Mouse (Mus musculus): ENCODE measurements at regions not wholly inside any gene's neighbourhood (a gene's known extent, or its start where the extent isn't known, plus 50 kb on each side); places are given as distances from the start of the nearest gene placed in this dataset.

DNA sequence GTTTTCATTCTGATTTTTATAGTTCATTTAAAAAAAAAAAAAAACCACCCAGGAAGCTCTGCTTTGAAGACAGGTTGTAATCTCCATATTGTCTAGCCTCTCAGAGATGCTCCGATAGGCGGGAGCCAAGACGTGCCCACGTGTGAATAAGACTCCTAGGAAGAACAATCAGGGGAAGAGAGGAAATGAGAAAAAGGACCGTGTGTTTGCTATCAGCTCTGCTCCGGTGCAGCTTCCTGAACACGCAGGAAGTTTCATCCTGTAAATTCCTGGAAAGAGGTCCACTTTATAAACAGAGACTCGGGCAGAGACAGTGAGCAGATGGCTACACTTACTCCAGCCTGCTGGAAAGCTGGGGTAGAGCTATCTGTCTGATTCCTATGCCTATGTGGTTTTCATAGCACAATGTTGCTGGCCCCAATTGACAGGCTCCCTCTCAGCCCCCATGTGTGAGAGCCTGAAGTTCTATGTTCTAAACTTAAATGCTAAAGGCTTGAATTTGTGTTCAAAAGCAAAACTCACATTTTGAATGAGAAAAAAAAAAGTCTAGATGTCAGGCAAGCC lies 111.6 kb downstream of the Lrrc30 start:
- no peak for ATAC-seq
- TF ChIP-seq CTCF (IDR thresholded peaks at IDR 0.05) = no peak
- CTCF ChIA-PET = no interaction called here
- H3K27me3 ChIP-seq = no peaks in the 10 kb centered on the region
- POLR2A ChIA-PET = no interaction called here
- no peak for DNase-seq (ENCODE audit: low read depth, low spot score)
- in situ Hi-C loops (cut with MboI; ENCODE audit: low pct_unique_long_range_greater_than_20kb) = no loop called here

DNA sequence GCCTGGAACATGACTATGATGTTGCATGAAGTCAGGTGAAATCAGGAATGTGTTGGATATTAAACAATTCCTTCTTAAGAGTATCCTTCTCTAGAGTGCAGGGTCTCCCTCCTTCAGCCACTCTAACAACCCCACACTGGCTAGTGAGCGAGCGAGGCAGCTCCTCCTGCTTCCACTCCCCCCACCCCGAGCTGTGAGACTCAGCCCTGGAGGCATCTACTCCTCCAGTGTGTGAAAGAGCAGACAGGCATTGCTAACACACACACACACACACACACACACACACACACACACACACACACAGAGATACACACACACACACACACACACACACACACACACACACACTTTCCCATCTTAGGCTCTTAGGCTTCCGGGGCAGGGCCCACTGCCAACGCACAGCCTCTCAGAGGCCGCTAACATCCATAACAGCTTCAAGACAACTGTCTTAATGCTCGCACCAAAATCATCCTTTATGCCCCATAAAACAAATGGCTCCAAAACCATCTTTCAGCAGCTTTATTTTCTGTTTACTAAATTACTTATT lies 116.8 kb downstream of the Lrrc30 start:
- H3K27me3 ChIP-seq = peaks cover 16% of the 10 kb centered on the region
- ATAC-seq (no peak), DNase-seq (ENCODE audit: low read depth, low spot score) (no peak)
- ChIA-PET CTCF (interaction anchor here (1.5 kb wide), 1 partner anchor 10 kb away, joined by 3 read pairs; no protein-coding TSS in a partner anchor), POLR2A (interaction anchor here (0.7 kb wide), 1 partner anchor 16 kb away, joined by 7 read pairs; no protein-coding TSS in a partner anchor)
- TF ChIP-seq CTCF (IDR thresholded peaks at IDR 0.05) = no peak
- in situ Hi-C loops (cut with MboI; ENCODE audit: low pct_unique_long_range_greater_than_20kb) = no loop called here

DNA sequence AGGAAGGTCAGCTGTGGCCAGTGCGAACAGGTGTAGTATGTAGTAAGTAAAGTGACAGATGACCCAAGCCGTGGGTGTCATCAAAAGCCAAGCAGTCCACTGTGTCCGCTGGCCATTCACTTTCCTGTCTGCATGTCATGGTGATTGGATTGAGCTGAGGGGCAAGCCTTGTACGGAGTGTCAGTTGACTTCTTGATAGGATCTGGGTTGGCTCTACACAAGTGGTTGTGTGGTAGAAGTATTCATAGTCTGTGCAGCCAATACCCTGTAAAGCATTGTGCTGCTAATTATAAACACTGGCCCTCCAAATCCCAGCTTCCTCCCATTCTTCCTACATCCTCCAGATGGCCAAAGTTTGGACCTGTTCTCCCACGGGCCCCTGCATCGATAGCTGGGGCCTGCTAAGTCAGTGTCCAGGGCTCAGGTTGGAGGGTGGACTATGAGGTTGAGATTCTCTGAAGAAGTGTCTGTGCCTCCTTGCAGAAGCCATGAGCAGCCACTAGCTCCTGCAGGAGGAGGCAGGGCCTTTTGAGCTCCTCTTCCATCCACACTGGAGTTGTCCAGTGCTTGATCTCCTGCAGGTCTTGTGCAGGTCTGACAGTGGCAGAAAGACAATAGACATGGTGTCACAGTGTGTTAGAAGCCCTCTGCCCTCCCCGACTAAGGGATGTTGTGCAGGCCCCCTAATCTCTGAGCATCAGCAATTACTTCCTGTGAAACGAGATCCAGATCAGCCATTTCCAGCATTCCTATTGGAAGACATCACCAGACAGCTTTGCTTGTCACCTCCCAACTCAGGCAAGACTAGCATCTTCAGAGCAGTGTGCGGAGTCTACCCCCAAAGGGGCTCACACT lies 117.9 kb downstream of the Lrrc30 start:
- DNase-seq (ENCODE audit: low read depth, low spot score) = no peak
- CTCF ChIA-PET = interaction anchor here (0.9 to 1.5 kb wide), 2 partner anchors 9 to 77 kb away, joined by 3 read pairs; no protein-coding TSS in a partner anchor
- in situ Hi-C loops (cut with MboI; ENCODE audit: low pct_unique_long_range_greater_than_20kb) = no loop called here
- TF ChIP-seq CTCF (IDR thresholded peaks at IDR 0.05) = no peak
- POLR2A ChIA-PET = no interaction called here
- peaks cover 16% of the 10 kb centered on the region for H3K27me3 ChIP-seq
- ATAC-seq = no peak

DNA sequence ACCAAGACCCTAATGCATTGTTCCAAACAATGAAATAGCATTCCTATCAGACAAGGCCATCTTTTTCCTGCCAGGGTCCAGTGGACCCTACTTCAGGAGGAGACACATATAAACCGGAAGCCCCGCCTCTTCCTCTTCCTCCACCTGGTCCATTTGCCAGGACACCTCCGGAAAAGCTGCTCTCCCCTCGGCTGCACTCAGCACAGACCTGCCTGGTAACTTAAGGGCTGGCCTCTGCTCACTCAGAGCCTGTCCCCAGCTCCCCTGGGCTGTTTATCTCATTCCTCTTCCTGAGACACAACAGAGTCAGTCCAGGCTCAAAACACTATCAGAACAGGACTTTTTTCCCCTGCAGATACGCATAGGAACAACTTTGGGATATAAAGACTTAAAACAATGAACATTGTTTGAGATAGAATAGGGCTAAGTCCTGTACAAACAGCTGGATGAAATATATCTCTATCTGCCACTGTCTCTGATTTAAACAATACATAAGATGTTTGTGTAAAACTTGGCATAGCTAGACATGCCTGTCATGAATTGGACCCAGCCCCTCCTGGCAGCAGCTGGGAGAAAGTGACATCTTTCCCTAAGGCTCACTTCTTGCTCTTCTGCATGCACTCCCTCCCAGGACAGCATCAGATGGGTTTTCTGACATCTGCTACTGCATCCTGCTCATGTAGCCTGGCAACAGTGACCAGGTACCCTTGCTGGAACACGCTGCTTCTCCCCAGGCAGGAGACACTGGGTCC lies 119.6 kb downstream of the Lrrc30 start:
- CTCF ChIA-PET = no interaction called here
- TF ChIP-seq CTCF (IDR thresholded peaks at IDR 0.05) = no peak
- in situ Hi-C loops (cut with MboI; ENCODE audit: low pct_unique_long_range_greater_than_20kb) = no loop called here
- POLR2A ChIA-PET = no interaction called here
- DNase-seq (ENCODE audit: low read depth, low spot score) (no peak), ATAC-seq (no peak)
- H3K27me3 ChIP-seq = peaks cover 16% of the 10 kb centered on the region

DNA sequence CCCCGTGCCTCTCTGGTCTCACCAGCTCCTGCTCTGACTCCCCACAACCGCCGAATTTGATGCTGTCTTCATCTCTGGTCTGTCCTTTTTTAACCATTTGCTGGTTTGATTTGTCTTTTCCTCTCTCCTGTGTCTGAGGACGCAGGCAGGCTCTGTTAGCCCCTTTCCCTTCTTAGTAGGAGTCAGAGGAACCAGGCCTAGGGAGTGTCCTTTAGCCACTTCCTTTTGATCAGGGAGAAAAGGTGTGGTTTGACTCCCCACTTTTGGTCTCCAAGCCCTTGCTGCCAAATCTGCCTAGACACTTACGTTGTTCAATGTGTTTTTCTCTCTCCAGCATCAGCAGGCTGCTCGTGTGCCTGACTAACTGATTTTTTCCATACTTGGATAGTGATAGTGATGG lies 120.5 kb downstream of the Lrrc30 start:
- DNase-seq (ENCODE audit: low read depth, low spot score) (no peak), ATAC-seq (no peak)
- ChIA-PET POLR2A (no interaction called here), CTCF (no interaction called here)
- TF ChIP-seq CTCF (IDR thresholded peaks at IDR 0.05) = no peak
- H3K27me3 ChIP-seq = peaks cover 16% of the 10 kb centered on the region
- in situ Hi-C loops (cut with MboI; ENCODE audit: low pct_unique_long_range_greater_than_20kb) = no loop called here

DNA sequence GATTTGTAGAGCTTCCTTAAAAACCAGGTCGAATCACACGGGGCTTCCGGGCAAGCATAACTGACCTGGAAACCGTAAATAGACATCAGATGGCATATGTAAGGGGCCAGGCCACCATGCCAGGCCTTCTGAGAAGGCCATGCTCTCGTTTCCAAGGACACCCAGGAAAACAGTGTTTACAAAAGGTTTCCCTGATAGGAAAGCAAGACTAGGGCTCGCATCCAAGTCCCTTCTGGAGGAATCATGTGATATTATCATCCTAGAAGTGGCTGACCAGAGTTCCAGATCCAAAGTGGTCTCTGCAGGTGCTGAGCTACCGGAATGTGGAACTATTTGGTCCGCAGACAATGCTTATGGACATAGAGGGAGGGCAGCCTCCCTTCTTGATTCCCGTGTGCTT lies 122.6 kb downstream of the Lrrc30 start:
- H3K27me3 ChIP-seq = peaks cover 19% of the 10 kb centered on the region
- ATAC-seq = no peak
- DNase-seq (ENCODE audit: low read depth, low spot score) = no peak
- ChIA-PET CTCF (no interaction called here), POLR2A (no interaction called here)
- TF ChIP-seq CTCF (IDR thresholded peaks at IDR 0.05) = no peak
- in situ Hi-C loops (cut with MboI; ENCODE audit: low pct_unique_long_range_greater_than_20kb) = no loop called here

DNA sequence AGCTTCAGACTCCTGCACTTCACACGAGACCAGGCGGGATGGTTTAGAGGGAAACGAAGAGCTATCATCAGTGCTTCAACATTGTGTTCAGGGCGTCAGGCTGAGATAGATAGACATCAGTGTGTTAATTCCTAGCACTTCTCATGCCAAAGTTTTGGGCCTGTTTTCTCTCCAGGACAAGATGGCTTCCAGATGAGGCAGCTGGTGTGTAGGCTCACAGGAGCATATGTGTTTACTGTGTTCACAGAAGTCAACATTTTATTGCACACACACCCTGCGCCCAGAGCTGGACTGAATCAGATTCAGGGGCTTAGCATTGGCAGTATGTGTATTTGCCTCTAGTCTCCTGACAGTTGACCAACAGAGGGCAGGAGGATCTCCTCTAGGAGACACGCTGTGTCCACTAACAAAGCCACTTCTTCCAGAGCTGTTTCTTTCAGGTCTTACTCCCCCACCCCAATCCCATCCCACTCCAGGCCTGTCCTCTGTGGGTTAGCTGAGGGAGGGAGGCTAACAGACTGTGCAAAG lies 123.4 kb downstream of the Lrrc30 start:
- CTCF ChIA-PET = interaction anchor here (1.8 kb wide), 1 partner anchor 14 kb away, joined by 6 read pairs; no protein-coding TSS in a partner anchor
- no peak for TF ChIP-seq CTCF (IDR thresholded peaks at IDR 0.05)
- no peak for ATAC-seq
- DNase-seq (ENCODE audit: low read depth, low spot score) = no peak
- peaks cover 17% of the 10 kb centered on the region for H3K27me3 ChIP-seq
- POLR2A ChIA-PET = no interaction called here
- in situ Hi-C loops (cut with MboI; ENCODE audit: low pct_unique_long_range_greater_than_20kb) = no loop called here

DNA sequence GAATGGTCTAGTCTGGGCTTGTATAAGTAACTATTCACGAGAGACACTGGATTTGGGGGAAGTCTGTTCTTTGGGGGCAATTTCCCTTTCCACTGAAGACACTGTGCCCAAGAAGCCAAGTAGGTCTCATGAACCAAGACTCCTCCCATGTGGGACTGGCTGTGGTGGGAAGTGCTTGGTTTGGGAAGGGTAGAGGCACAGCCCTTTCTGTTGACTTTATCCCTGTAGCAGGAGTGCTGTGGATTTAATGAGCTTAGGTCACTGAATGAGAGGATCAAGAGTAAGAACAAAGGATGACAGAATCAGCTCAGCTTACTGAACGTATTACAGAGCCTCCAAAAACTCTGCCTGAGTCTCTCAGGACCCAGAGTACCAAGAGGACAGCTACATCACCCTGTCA lies 124.2 kb downstream of the Lrrc30 start:
- ATAC-seq = no peak
- POLR2A ChIA-PET = no interaction called here
- DNase-seq (ENCODE audit: low read depth, low spot score) = no peak
- TF ChIP-seq CTCF (IDR thresholded peaks at IDR 0.05) = no peak
- CTCF ChIA-PET = interaction anchor here (1.8 kb wide), 1 partner anchor 13 kb away, joined by 6 read pairs; no protein-coding TSS in a partner anchor
- in situ Hi-C loops (cut with MboI; ENCODE audit: low pct_unique_long_range_greater_than_20kb) = no loop called here
- peaks cover 11% of the 10 kb centered on the region for H3K27me3 ChIP-seq

DNA sequence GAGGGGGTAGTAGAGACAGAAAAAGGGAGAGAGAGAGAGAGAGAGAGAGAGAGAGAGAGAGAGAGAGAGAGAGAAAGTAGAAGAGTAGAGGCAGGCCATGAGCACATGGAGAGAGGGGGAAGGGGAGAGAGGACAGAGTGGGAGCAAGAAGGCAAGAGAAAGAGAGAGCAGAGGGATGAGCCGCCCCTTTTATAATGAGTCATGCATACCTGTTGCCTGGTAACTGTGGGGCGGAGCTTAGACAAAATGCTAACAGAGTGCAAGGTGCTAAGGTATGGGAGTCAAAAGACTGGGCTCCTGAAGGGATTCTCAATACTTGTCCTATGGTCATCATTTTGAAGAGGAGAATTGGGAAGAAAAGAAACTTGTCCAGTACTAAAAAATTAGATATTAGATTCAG lies 126.1 kb downstream of the Lrrc30 start:
- peaks cover 3% of the 10 kb centered on the region for H3K27me3 ChIP-seq
- ChIA-PET CTCF (no interaction called here), POLR2A (no interaction called here)
- no peak for TF ChIP-seq CTCF (IDR thresholded peaks at IDR 0.05)
- no peak for ATAC-seq
- in situ Hi-C loops (cut with MboI; ENCODE audit: low pct_unique_long_range_greater_than_20kb) = no loop called here
- DNase-seq (ENCODE audit: low read depth, low spot score) = no peak

DNA sequence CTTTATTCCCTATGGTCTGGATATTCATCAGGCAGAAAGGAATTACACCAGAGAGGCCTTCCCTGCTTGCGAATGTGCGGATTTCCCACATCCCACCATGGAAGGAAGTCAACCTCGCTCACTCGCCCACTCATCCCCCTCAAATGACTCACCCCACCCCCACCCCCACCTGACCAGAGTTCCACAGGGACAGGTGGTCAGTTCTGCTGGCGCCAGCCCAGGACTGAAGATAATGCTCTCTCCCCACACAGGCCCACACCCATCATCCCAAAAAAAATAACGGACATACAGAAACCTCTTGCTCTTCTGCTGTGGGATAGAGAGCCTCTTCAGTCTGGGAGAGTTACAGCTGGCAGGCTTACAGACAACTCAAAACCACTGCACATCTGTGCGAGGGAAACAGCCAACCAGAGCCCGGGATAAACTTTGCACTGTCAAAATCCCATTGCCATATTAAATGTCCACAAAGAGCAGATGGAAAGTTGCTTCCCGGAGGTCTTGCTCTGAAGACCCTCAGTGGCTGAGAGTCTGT lies 128.0 kb downstream of the Lrrc30 start:
- TF ChIP-seq CTCF (IDR thresholded peaks at IDR 0.05) = no peak
- CTCF ChIA-PET = no interaction called here
- H3K27me3 ChIP-seq = peaks cover 12% of the 10 kb centered on the region
- no peak for DNase-seq (ENCODE audit: low read depth, low spot score)
- no peak for ATAC-seq
- POLR2A ChIA-PET = no interaction called here
- in situ Hi-C loops (cut with MboI; ENCODE audit: low pct_unique_long_range_greater_than_20kb) = no loop called here
